Mouse (Mus musculus) limb, embryonic 12.5 days (tissue): ENCODE measurements around the gene Xlr3a. TPM values are rescaled to one million over a fixed set of nuclear protein-coding genes. Genes with fewer than 3 reads are reported as not detected.

Source experiments
- ATAC-seq: fragments of 200-750 bp; cut with Nextera tagmentation; 2 replicates; pipeline ENCODE4 v1.8.0; 2017; ENCODE audit warnings: low read depth, moderate TSS enrichment; ENCODE audit not compliant: insufficient number of reproducible peaks, insufficient read depth, low FRiP score, low TSS enrichment
- H3K27ac ChIP-seq: fragments of 300-500 bp; sonication (generic); 2 replicates; pipeline ENCODE4 v1.5.1; 2016; ENCODE audit warnings: mild to moderate bottlenecking, moderate library complexity
- H3K27me3 ChIP-seq: fragments of 300-500 bp; sonication (generic); 2 replicates; pipeline ENCODE4 v1.6.1; 2016; ENCODE audit warnings: mild to moderate bottlenecking, moderate library complexity
- H3K36me3 ChIP-seq: fragments of 300-500 bp; sonication (generic); 2 replicates; pipeline ENCODE4 v1.6.1; 2016; ENCODE audit warnings: mild to moderate bottlenecking, moderate library complexity
- H3K4me1 ChIP-seq: fragments of 300-500 bp; sonication (generic); replicated peaks from 2 replicates; pipeline ENCODE4 v1.6.1; 2016
- H3K4me2 ChIP-seq: fragments of 300-500 bp; sonication (generic); 2 replicates; pipeline ENCODE4 v1.6.1; 2016; ENCODE audit warnings: mild to moderate bottlenecking, moderate library complexity
- H3K4me3 ChIP-seq: fragments of 300-500 bp; sonication (generic); replicated peaks from 2 replicates; pipeline ENCODE4 v1.5.1; 2016; ENCODE audit warnings: mild to moderate bottlenecking
- H3K9ac ChIP-seq: fragments of 300-500 bp; sonication (generic); replicated peaks from 2 replicates; pipeline ENCODE4 v1.6.1; 2016; ENCODE audit warnings: mild to moderate bottlenecking, moderate library complexity
- H3K9me3 ChIP-seq: fragments of 300-500 bp; sonication (generic); 2 replicates; pipeline ENCODE4 v1.6.1; 2016; ENCODE audit warnings: mild to moderate bottlenecking, moderate library complexity
- WGBS: fragments of 180-500 bp; shearing (Covaris S2); methylation state at CpG from one replicate; pipeline ENCODE4 v1.1.7; 2016; 5-methylcytosine and 5-hydroxymethylcytosine counted together
- polyA plus RNA-seq: library from polyadenylated mRNA; unstranded; fragments of >200 nt; fragmentation: Nextera tagmentation; extraction: Ambion mirVana; gene quantifications from 2 replicates; pipeline ENCODE4 v1.2.1, GENCODE M21; 2016

Xlr3a gene
- polyA plus RNA-seq, 1 experiment from 2014 or later, result 3.8 TPM

- Histone ChIP-seq H3K4me3 (no peak overlapping the region), H3K9me3 (no peaks in the 10 kb centered on the region), H3K4me2 (peak overlapping the region; percentile 41), H3K36me3 (no peaks in the 10 kb centered on the region), H3K4me1 (no peaks in the 10 kb centered on the region), H3K27ac (no peak overlapping the region), H3K27me3 (no peaks in the 10 kb centered on the region), H3K9ac (no peak overlapping the region)
- WGBS, result 10% methylated on average over 14 of the region's 14 CpGs
- peak; percentile 92 for ATAC-seq
Observed at GRCm38 (mm10) chrX:73053860-73054563, 42.9 kb downstream of the Xlr3a start.

- 87% methylated on average over 12 of the region's 12 CpGs for WGBS
Observed at GRCm38 (mm10) chrX:73039666-73040065, 57.2 kb downstream of the Xlr3a start.

GRCm38 (mm10) chrX:73038831-73039230 lies 58.1 kb downstream of the Xlr3a start:
- Histone ChIP-seq H3K27ac (no peak overlapping the region), H3K4me3 (no peak overlapping the region), H3K4me2 (no peak overlapping the region), H3K9me3 (no peaks in the 10 kb centered on the region), H3K9ac (no peak overlapping the region), H3K27me3 (peaks cover 14% of the 10 kb centered on the region), H3K4me1 (no peaks in the 10 kb centered on the region), H3K36me3 (no peaks in the 10 kb centered on the region)
- ATAC-seq, result no peak
- 76% methylated on average over 8 of the region's 8 CpGs for WGBS

More at GRCm38 (mm10) chrX:73039666-73040065, 57.2 kb downstream of the Xlr3a start:
- H3K4me1 ChIP-seq, result no peaks in the 10 kb centered on the region
- no peak for ATAC-seq
- no peak overlapping the region for H3K9ac ChIP-seq
- no peak overlapping the region for H3K27ac ChIP-seq
- peaks cover 14% of the 10 kb centered on the region for H3K27me3 ChIP-seq
- no peak overlapping the region for H3K4me3 ChIP-seq
- no peak overlapping the region for H3K4me2 ChIP-seq
- H3K9me3 ChIP-seq, result no peaks in the 10 kb centered on the region
- H3K36me3 ChIP-seq, result no peaks in the 10 kb centered on the region

GRCm38 (mm10) chrX:73037003-73037402 lies 59.9 kb downstream of the Xlr3a start, which contains the start of gene Pnma5:
Pnma5 (minus strand) TSS chrX:73037103.
- Histone ChIP-seq H3K9ac (no peak within 1 kb of the TSS), H3K27ac (no peak within 1 kb of the TSS), H3K4me2 (no peak within 1 kb of the TSS), H3K4me3 (no peak within 1 kb of the TSS), H3K9me3 (no peaks in the 10 kb centered on the region), H3K4me1 (no peaks in the 10 kb centered on the region), H3K36me3 (no peaks in the 10 kb centered on the region), H3K27me3 (peaks cover 14% of the 10 kb centered on the region)
- ATAC-seq, result no peak
- 85% methylated on average over 1 of the region's 1 CpGs for WGBS

Other genes with a start within 250 kb of the Xlr3a start
- gene Cetn2, start 178.7 kb downstream of the Xlr3a start, polyA plus RNA-seq, result 82.8 and 85.6 TPM in 2 replicates
- 22.5 and 24.3 TPM in 2 replicates for gene Nsdhl, start 178.5 kb downstream of the Xlr3a start, polyA plus RNA-seq
- gene Zfp185, start 109.8 kb downstream of the Xlr3a start, polyA plus RNA-seq, result 7.9 and 9.4 TPM in 2 replicates
- gene Pnma5, start 60.0 kb downstream of the Xlr3a start, polyA plus RNA-seq, result 0.09 and 0.15 TPM in 2 replicates
- gene Pnma3, start 32.3 kb downstream of the Xlr3a start, polyA plus RNA-seq, result 0.26 and 0.27 TPM in 2 replicates
- 0.65 and 0.87 TPM in 2 replicates for gene Xlr4a, start 14.6 kb downstream of the Xlr3a start, polyA plus RNA-seq
- gene Gm14685, start 20.0 kb upstream of the Xlr3a start, polyA plus RNA-seq, result 0.08 TPM in 1 of 2 replicates, not detected in the other
- gene Xlr5b, start 51.7 kb upstream of the Xlr3a start, polyA plus RNA-seq, result not detected in 2 replicates
- gene DXBay18, start 52.4 kb upstream of the Xlr3a start, polyA plus RNA-seq, result not detected in 2 replicates
- gene Spin2d, start 79.9 kb upstream of the Xlr3a start, polyA plus RNA-seq, result not detected in 2 replicates
- gene Xlr3b, start 95.1 kb upstream of the Xlr3a start, polyA plus RNA-seq, result 14.4 and 15.3 TPM in 2 replicates
- 0.67 and 0.73 TPM in 2 replicates for gene Xlr4b, start 117.2 kb upstream of the Xlr3a start, polyA plus RNA-seq
- 11.3 and 11.4 TPM in 2 replicates for gene F8a, start 131.2 kb upstream of the Xlr3a start, polyA plus RNA-seq
- gene Xlr4c, start 146.0 kb upstream of the Xlr3a start, polyA plus RNA-seq, result not detected in 2 replicates
- gene Xlr3c, start 168.3 kb upstream of the Xlr3a start, polyA plus RNA-seq, result 0.16 and 0.40 TPM in 2 replicates
- gene Xlr5a, start 195.9 kb upstream of the Xlr3a start, polyA plus RNA-seq, result not detected in 2 replicates
- not detected in 2 replicates for gene Xlr5c, start 195.9 kb upstream of the Xlr3a start, polyA plus RNA-seq
- gene Gm45015, start 239.7 kb upstream of the Xlr3a start, polyA plus RNA-seq, result not detected in 2 replicates
- gene Zfp275, start 245.5 kb upstream of the Xlr3a start, polyA plus RNA-seq, result 23.1 and 26.1 TPM in 2 replicates